Mouse (Mus musculus) T-helper 17 cell (primary cell): ENCODE data around the gene Fgf15.

Source experiments
- in situ Hi-C, 2 experiments: fragments of 300-600 bp; cut with MboI, MseI; formaldehyde crosslinking; loops; 1 replicate in 1 of 2; 2 replicates in 1 of 2; pipeline ENCODE4 v1.15.1; 2025; ENCODE audit warnings: high pct_unique_total_duplicates in 2 of 2

The Fgf15 gene

DNA sequence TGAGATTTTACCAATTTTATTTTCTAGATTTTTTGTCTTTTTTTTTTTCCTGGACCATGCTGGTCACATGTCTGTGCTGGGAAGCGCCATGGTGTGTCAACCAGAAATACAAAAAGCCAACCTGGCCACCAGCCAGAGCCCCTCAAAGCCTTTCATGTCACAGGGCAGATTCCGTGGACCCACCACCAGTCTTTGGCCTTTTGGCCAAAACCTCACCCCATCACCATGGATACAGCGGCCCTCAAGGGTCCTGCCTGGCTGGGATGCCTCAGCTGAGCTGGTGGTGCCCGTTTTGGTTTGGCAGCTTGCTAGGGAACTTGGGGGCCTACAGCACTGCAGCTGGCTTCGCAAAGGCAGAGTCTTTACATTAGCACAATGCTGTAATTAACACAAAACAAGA, 33.6 kb downstream of the Fgf15 start:
- in situ Hi-C loops, result loop anchor here in 1 of 2 experiments (10.0 kb wide), 1 partner anchor 185 kb away; no protein-coding TSS in a partner anchor

DNA sequence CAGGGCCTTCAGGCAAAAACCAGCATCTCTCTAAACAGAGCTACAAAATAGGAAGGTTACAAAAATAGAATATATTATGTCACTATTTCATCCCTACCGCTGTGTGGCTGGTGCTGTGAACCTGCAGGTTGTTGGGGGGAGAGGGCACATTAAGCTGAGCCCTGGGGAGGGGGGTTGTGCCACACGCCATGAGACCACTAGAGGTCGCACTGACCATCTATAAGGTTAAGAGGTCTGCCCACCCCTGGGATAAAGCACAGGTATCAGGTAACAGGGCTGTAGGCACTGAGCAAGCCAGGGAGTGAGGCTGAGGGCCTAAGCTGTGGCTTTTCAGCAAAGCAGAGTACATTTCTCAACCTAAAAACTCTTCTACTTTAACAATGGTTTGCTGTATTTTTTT, 35.4 kb downstream of the Fgf15 start:
- in situ Hi-C loops, result loop anchor here in 1 of 2 experiments (10.0 kb wide), 1 partner anchor 183 kb away; no protein-coding TSS in a partner anchor

DNA sequence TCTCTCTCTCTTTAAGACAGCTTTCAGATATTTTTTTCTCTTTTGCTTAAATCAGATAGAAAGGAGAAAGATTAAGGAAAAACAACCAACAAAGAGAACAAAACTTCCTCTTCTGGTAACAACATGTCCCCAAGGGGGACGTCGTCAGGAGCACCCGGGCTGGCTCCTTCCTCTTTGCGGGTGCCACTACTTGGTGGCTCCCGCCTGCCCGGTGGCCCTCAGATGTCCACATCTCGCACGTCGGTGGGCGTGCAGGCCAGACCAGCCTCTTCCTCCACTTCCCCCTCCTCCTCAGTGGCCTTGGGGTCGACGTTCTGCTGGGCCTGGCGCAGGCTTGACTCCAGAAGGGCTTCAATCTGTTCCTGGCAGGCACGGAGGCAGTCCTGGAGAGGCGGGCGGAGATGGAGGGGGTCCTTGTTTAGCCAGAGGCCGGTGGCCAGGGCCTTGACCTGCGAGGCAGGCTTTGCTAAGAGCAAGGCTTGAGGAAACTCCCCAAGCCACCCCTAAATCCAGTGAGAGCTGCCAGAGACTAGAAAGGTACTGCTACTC, 36.1 kb downstream of the Fgf15 start:
- in situ Hi-C loops, result loop anchor here in 1 of 2 experiments (10.0 kb wide), 1 partner anchor 182 kb away; no protein-coding TSS in a partner anchor

- in situ Hi-C loops, result loop anchor here in 1 of 2 experiments (10.0 kb wide), 1 partner anchor 181 kb away; no protein-coding TSS in a partner anchor
Measured at GRCm38 (mm10) chr7:144933336-144933735, 37.0 kb downstream of the Fgf15 start.

- in situ Hi-C loops, result loop anchor here in 1 of 2 experiments (10.0 kb wide), 1 partner anchor 181 kb away; no protein-coding TSS in a partner anchor
Measured at GRCm38 (mm10) chr7:144933796-144934195, 37.5 kb downstream of the Fgf15 start.

DNA sequence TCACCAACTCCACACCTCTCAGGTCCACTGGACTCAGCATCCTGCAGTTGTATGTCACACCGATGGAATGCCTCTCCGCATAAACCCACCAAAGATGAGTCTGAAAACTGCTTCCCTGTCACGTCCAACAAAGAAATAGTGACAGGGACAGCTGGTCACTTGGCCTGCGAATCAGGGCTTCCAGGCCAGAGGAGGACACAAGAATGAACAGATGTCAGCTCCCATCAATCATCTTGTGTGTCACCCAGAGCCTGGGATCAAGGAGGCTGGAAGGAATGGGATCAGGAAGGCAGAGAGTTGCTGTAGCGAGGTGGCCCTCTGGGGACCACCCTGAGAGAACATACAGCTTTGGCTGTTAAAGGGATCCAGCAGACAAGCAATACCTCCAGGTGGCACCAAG, 38.6 kb downstream of the Fgf15 start:
- in situ Hi-C loops, result loop anchor here (5.0 to 10.0 kb wide), 3 partner anchors 180 to 307 kb away; no protein-coding TSS in a partner anchor

- in situ Hi-C loops, result loop anchor here (5.0 to 10.0 kb wide), 3 partner anchors 179 to 307 kb away; no protein-coding TSS in a partner anchor
Measured at GRCm38 (mm10) chr7:144935563-144935962, 39.2 kb downstream of the Fgf15 start.

- in situ Hi-C loops, result loop anchor here (5.0 to 10.0 kb wide), 3 partner anchors 178 to 306 kb away; no protein-coding TSS in a partner anchor
Measured at GRCm38 (mm10) chr7:144936311-144936880, 40.1 kb downstream of the Fgf15 start.

- in situ Hi-C loops, result loop anchor here (5.0 to 10.0 kb wide), 3 partner anchors 177 to 305 kb away; no protein-coding TSS in a partner anchor
Measured at GRCm38 (mm10) chr7:144937490-144937889, 41.2 kb downstream of the Fgf15 start.

DNA sequence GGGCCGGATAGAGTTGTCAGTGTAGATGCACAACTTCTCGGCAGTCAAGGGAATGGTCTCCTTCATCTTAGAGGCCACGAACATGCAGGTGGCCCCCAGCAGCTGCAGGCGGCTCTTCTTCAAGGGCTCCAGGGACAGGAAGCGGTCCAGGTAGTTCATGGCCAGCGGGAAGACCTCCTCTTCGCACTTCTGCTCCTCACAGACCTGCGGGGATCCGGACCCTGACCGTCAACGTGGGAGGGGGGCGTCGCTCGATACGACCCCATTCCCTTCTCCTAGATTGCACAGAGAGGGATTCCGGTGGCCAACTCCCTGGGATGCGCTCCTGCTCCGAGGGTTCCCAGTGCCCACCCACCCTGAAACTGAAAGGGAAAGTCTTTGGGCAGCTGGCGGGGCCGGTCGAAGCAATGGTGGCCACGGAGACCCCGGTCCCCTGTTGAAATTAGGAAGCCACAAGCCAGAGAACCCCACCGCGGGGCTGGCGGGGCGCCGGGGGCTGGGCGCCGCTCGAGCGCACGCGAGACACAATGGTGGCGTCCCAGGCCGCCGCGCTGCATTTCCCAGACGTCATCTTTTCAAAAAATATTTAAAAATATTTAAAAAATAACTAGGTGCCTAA, 41.7 kb downstream of the Fgf15 start:
- in situ Hi-C loops, result loop anchor here (5.0 to 10.0 kb wide), 3 partner anchors 177 to 304 kb away; no protein-coding TSS in a partner anchor

DNA sequence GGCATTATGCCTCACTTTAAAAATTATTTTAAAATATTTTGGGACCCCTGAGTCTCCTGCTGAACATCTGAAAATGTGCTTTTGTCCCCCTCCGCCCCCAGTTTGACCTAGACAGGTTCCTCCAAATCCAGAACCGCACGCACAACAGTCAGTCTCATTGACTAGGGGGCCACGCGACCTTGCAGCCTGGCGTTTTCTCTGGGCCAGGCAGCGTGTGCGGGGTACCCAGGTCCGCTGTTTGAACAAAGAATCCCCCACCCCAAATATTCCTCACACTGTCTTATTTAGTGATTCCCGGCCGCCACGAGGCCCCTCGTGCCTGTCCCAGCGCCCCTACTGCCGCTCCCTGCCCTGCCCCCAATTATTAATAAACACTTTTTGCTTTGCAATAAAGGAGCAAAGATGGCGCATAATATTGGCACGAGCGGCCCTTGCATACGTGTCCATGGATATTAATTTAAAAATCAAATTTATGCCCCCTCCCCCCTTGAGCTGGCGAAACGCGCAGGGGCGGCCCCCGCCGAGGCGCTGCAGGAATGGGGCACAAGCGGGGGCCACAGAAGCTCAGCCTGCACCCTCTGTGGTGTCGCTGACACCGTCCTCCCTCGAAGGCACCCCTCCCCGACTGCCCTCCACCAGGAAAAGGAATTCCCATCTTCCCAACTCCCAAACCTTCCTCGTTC, 42.5 kb downstream of the Fgf15 start:
- in situ Hi-C loops, result loop anchor here (5.0 to 10.0 kb wide), 3 partner anchors 176 to 303 kb away; no protein-coding TSS in a partner anchor

- in situ Hi-C loops, result loop anchor here (5.0 to 10.0 kb wide), 3 partner anchors 175 to 303 kb away; no protein-coding TSS in a partner anchor
Measured at GRCm38 (mm10) chr7:144939344-144940002, 43.1 kb downstream of the Fgf15 start, which contains the start of gene Ccnd1. Ccnd1 (minus strand) TSS chr7:144939925.

GRCm38 (mm10) chr7:144940003-144940571, 43.8 kb downstream of the Fgf15 start:
- in situ Hi-C loops, result no loop called here

- in situ Hi-C loops, result no loop called here
Measured at GRCm38 (mm10) chr7:144940585-144940984, 44.3 kb downstream of the Fgf15 start.

DNA sequence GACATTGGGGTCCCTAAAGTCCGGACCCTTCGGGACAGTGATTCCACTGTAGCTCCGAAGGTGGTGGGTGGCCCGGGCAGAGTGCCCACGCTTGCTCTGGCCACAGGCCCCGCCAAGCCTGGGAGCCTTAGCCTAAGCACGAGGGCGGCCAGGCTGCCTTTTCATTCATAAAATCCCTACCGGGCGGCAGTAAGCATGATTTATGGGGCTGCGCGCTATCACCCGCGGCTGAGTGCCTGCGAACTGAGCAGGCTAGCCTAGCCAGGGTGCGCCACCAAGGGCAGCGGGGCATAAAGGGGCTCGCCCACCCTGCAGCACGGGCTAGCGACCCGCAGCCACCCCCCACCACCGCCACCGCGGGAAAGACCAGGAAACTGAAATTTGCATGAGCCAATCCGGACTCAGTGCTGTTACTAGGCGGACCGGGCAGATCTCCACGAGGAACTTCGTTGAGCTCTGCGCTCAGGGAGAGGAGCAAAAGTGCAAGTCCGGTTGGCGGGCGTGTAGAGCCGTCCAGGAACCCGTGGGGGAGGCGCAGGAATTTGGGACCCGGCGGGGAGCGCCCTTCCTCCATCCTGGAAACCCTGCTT, 45.0 kb downstream of the Fgf15 start:
- in situ Hi-C loops, result no loop called here

DNA sequence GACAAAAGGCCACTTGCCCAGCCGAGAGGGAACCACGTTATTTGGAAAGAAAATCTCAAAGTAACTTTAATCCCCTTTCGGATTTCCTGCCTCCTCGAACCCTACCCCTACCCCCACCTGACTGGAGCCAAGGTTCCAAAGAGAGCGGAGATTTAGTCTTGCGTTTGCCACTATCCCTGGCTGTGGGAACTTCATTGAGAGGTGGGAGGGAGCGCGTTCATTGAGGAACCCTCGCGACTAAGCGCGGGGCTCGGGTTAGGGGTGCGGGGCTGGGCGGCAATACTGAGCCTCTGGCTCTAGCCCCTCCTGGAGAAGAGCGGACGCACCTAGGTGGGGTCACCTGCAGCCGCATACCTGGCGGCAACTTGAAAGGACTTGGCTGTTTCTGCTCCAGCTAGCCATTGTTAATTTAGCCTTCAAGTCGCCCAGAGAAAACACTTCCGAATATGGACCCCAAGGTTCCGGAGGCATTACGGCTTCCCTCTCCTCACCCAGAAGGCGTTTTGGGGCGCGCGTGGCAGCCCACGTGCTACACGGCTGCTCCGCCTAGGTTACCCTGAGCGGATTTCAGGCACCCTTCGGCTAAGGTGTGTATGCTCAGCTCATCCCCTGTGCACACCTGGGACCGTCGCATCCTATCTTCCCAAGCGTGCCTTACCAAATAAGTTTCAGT, 45.9 kb downstream of the Fgf15 start:
- in situ Hi-C loops, result no loop called here

- in situ Hi-C loops, result no loop called here
Measured at GRCm38 (mm10) chr7:144942744-144943135, 46.4 kb downstream of the Fgf15 start.

- in situ Hi-C loops, result no loop called here
Measured at GRCm38 (mm10) chr7:144943254-144943653, 46.9 kb downstream of the Fgf15 start.
